Mouse (Mus musculus) lung, adult 18-20 months (tissue): Measurements from ENCODE around the gene Zfpm1.

Experiments used
- DNase-seq, 2 experiments: peaks; one replicate each; pipeline ENCODE4 v3.0.0; 2022; ENCODE audit warnings: mixed read lengths in 2 of 2

Zfpm1 gene

GRCm38 (mm10) chr8:122282035-122282358 lies at the start of gene Zfpm1:
TSS of gene Zfpm1 (plus strand) at chr8:122282141.
- no peak for DNase-seq

GRCm38 (mm10) chr8:122234055-122234454 lies 47.9 kb upstream of the Zfpm1 start:
- DNase-seq = peak; percentile 72 to 73

GRCm38 (mm10) chr8:122236521-122236920 lies 45.4 kb upstream of the Zfpm1 start:
- no peak for DNase-seq

- DNase-seq = no peak
These were observed 43.7 kb upstream of the Zfpm1 start for GRCm38 (mm10) chr8:122238225-122238624.

GRCm38 (mm10) chr8:122238731-122239130 lies 43.2 kb upstream of the Zfpm1 start:
- DNase-seq = peak in 1 of 2 experiments; percentile 58

GRCm38 (mm10) chr8:122240241-122241026 lies 41.5 kb upstream of the Zfpm1 start:
- DNase-seq = no peak

- DNase-seq = no peak
These were observed 38.6 kb upstream of the Zfpm1 start for GRCm38 (mm10) chr8:122243310-122243709.

GRCm38 (mm10) chr8:122245161-122245560 lies 36.8 kb upstream of the Zfpm1 start:
- DNase-seq = no peak

- DNase-seq = no peak
These were observed 35.4 kb upstream of the Zfpm1 start for GRCm38 (mm10) chr8:122246257-122247211.

- DNase-seq = no peak
These were observed 30.2 kb upstream of the Zfpm1 start for GRCm38 (mm10) chr8:122251739-122252138.

GRCm38 (mm10) chr8:122252366-122252765 lies 29.6 kb upstream of the Zfpm1 start:
- no peak for DNase-seq

- DNase-seq = peak; percentile 46 to 62
These were observed 22.6 kb upstream of the Zfpm1 start for GRCm38 (mm10) chr8:122259351-122259750.

- no peak for DNase-seq
These were observed 21.2 kb upstream of the Zfpm1 start for GRCm38 (mm10) chr8:122260755-122261154.

- DNase-seq = no peak
These were observed 19.1 kb upstream of the Zfpm1 start for GRCm38 (mm10) chr8:122262835-122263234.

- peak; percentile 20 to 28 for DNase-seq
These were observed 17.7 kb upstream of the Zfpm1 start for GRCm38 (mm10) chr8:122264243-122264642.

GRCm38 (mm10) chr8:122265522-122265921 lies 16.4 kb upstream of the Zfpm1 start:
- no peak for DNase-seq

GRCm38 (mm10) chr8:122266867-122267266 lies 15.1 kb upstream of the Zfpm1 start:
- no peak for DNase-seq

GRCm38 (mm10) chr8:122268861-122269260 lies 13.1 kb upstream of the Zfpm1 start:
- DNase-seq = no peak

GRCm38 (mm10) chr8:122269404-122269803 lies 12.5 kb upstream of the Zfpm1 start:
- peak; percentile 69 to 74 for DNase-seq

- DNase-seq = no peak
These were observed 11.4 kb upstream of the Zfpm1 start for GRCm38 (mm10) chr8:122270555-122270954.

- DNase-seq = peak; percentile 73 to 79
These were observed 8.8 kb upstream of the Zfpm1 start for GRCm38 (mm10) chr8:122273152-122273551.

GRCm38 (mm10) chr8:122273826-122274225 lies 8.1 kb upstream of the Zfpm1 start:
- no peak for DNase-seq

GRCm38 (mm10) chr8:122274651-122275391 lies 7.1 kb upstream of the Zfpm1 start:
- no peak for DNase-seq
